Mouse (Mus musculus) stomach, postnatal 0 days (tissue): ENCODE data around the gene Rps27l. TPM values are rescaled to one million over a fixed set of nuclear protein-coding genes. Genes with fewer than 3 reads are reported as not detected.
"Not testable (repeated sequence)": the region's sequence is repeated elsewhere in the genome, so short reads cannot be mapped to it uniquely, and the experiment has no call there.

Source experiments
- ATAC-seq: fragments of 200-750 bp; cut with Nextera tagmentation; 2 replicates; pipeline ENCODE4 v1.8.0; 2017; ENCODE audit not compliant: low FRiP score, low TSS enrichment
- DNase-seq: peaks from one replicate; pipeline ENCODE4 v3.0.0-alpha.2; 2016; ENCODE audit warnings: low spot score
- H3K27ac ChIP-seq: fragments of 300-500 bp; sonication (generic); replicated peaks from 2 replicates; pipeline ENCODE4 v1.5.1; 2014; ENCODE audit warnings: mild to moderate bottlenecking, control low read depth
- H3K27me3 ChIP-seq: fragments of 300-500 bp; sonication (generic); 2 replicates; pipeline ENCODE4 v1.6.1; 2014; ENCODE audit warnings: low read length; ENCODE audit not compliant: control insufficient read depth, insufficient read depth
- H3K36me3 ChIP-seq: fragments of 300-500 bp; sonication (generic); 2 replicates; pipeline ENCODE4 v1.6.1; 2014; ENCODE audit warnings: low read length, mixed read lengths; ENCODE audit not compliant: control insufficient read depth, insufficient read depth
- H3K4me1 ChIP-seq: fragments of 300-500 bp; sonication (generic); replicated peaks from 2 replicates; pipeline ENCODE4 v1.6.1; 2014; ENCODE audit warnings: antibody characterized with exemption; ENCODE audit not compliant: control insufficient read depth, insufficient read depth
- H3K4me2 ChIP-seq: fragments of 300-500 bp; sonication (generic); replicated peaks from 2 replicates; pipeline ENCODE4 v1.6.1; 2014; ENCODE audit warnings: low read depth, mild to moderate bottlenecking, control low read depth, moderate library complexity
- H3K4me3 ChIP-seq: fragments of 300-500 bp; sonication (generic); 2 replicates; pipeline ENCODE4 v1.5.1; 2014; ENCODE audit warnings: low read depth, low read length, control low read depth
- H3K9ac ChIP-seq: fragments of 300-500 bp; sonication (generic); 2 replicates; pipeline ENCODE4 v1.6.1; 2014; ENCODE audit warnings: mild to moderate bottlenecking, low read length, control low read depth, mixed read lengths
- H3K9me3 ChIP-seq: fragments of 300-500 bp; sonication (generic); 2 replicates; pipeline ENCODE4 v1.6.1; 2016; ENCODE audit warnings: low read length; ENCODE audit not compliant: control insufficient read depth
- CTCF ChIP-seq: IDR thresholded peaks from 2 replicates; pipeline ENCODE4 v1.5.1; 2016; ENCODE audit warnings: antibody characterized with exemption, low read depth, mild to moderate bottlenecking, moderate library complexity
- EP300 ChIP-seq: optimal IDR thresholded peaks from 2 replicates; pipeline ENCODE3; 2016; ENCODE audit warnings: antibody characterized with exemption
- WGBS: fragments of 180-500 bp; shearing (Covaris S2); extraction: QIAGEN DNeasy Blood & Tissue Kit; methylation state at CpG from one replicate; pipeline ENCODE4 v1.1.7; 2014; 5-methylcytosine and 5-hydroxymethylcytosine counted together
- polyA plus RNA-seq: library from polyadenylated mRNA; unstranded; fragments of >200 nt; fragmentation: Nextera tagmentation; extraction: Ambion mirVana; gene quantifications from 2 replicates; pipeline ENCODE4 v1.2.1, GENCODE M21; 2015

Rps27l gene
- polyA plus RNA-seq, 1 experiment from 2014 or later = 843 TPM

DNA sequence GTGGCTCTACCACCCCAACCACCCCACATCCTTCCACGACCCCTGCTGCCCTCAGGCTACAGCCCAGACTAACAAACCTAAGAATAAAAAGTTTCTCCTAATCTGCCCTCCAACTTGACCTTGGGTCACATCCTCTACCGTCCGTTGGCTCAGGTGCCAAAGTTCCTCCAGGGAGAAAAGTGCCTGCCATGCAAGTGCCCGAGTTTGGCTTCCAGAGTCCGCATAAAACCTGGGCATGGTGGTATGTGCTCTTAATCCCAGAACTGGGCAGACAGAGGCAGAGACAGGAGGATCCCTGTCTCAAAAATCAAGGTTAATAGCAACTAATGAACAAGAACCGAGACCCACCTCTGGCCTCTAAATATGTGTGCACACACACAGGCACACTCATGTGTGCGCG is 38.8 kb upstream of the Rps27l start:
- H3K27ac ChIP-seq = no peak overlapping the region
- TF ChIP-seq CTCF (no peak), EP300 (no peak)
- no peak overlapping the region for H3K4me2 ChIP-seq
- ATAC-seq = no peak
- H3K4me1 ChIP-seq = no peaks in the 10 kb centered on the region
- no peak overlapping the region for H3K9ac ChIP-seq
- no peak for DNase-seq
- no peaks in the 10 kb centered on the region for H3K36me3 ChIP-seq
- H3K27me3 ChIP-seq = no peaks in the 10 kb centered on the region
- 87% methylated on average over 8 of the region's 8 CpGs for WGBS
- H3K4me3 ChIP-seq = no peak overlapping the region
- H3K9me3 ChIP-seq = no peaks in the 10 kb centered on the region

DNA sequence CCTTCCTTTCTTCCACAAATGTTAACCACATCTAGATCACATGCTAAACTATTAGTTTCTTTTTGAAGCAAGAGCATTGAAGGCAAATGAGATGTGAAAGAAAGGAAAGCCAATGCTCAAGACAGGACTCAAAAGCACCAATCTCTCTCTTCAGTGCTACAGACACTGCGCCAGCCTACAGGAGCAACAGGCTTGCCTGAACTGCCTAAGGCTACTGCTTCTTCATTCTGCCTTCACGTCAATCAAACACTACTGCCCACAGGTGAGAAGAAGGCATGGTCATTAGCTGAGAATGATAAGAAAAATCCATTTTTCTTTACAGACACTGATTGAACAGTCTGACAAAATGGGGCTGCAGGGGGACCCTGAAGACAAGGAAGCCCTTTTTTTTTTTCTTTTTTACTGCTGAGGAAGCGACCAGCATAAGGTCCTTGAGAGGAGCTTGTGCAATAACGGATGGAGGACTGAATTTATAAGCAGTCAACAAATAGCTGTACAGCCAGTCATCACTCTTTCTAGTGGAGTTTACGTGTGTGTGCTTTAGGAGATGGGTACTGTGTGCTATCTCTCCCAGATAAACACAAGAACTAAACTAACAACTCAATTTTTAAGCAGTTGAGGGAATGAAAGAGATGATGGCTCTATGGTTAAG is 38.0 kb upstream of the Rps27l start:
- Histone ChIP-seq H3K27me3 (no peaks in the 10 kb centered on the region), H3K36me3 (no peaks in the 10 kb centered on the region), H3K4me3 (no peak overlapping the region), H3K9me3 (no peaks in the 10 kb centered on the region), H3K4me1 (no peaks in the 10 kb centered on the region), H3K9ac (no peak overlapping the region), H3K4me2 (no peak overlapping the region), H3K27ac (peak overlapping the region; percentile 58; the same call in 1 of the 2 replicates)
- no peak for ATAC-seq
- 71% methylated on average over 5 of the region's 5 CpGs for WGBS
- DNase-seq = no peak
- TF ChIP-seq EP300 = no peak
- no peak for TF ChIP-seq CTCF

- 71% methylated on average over 7 of the region's 7 CpGs for WGBS
- Histone ChIP-seq H3K27me3 (no peaks in the 10 kb centered on the region), H3K36me3 (no peaks in the 10 kb centered on the region), H3K4me2 (no peak overlapping the region), H3K27ac (no peak overlapping the region), H3K9me3 (no peaks in the 10 kb centered on the region), H3K9ac (no peak overlapping the region), H3K4me1 (no peaks in the 10 kb centered on the region), H3K4me3 (no peak overlapping the region)
- ATAC-seq (no peak), DNase-seq (no peak)
- TF ChIP-seq CTCF (no peak), EP300 (no peak)
Observed at GRCm38 (mm10) chr9:66909922-66910321, 36.0 kb upstream of the Rps27l start.

GRCm38 (mm10) chr9:66910677-66911076 is 35.2 kb upstream of the Rps27l start:
- Histone ChIP-seq H3K4me3 (no peak overlapping the region), H3K4me2 (no peak overlapping the region), H3K9me3 (no peaks in the 10 kb centered on the region), H3K9ac (no peak overlapping the region), H3K27me3 (no peaks in the 10 kb centered on the region), H3K4me1 (no peaks in the 10 kb centered on the region), H3K27ac (no peak overlapping the region), H3K36me3 (no peaks in the 10 kb centered on the region)
- TF ChIP-seq CTCF (no peak), EP300 (no peak)
- DNase-seq (no peak), ATAC-seq (no peak)
- WGBS = 89% methylated on average over 5 of the region's 5 CpGs

DNA sequence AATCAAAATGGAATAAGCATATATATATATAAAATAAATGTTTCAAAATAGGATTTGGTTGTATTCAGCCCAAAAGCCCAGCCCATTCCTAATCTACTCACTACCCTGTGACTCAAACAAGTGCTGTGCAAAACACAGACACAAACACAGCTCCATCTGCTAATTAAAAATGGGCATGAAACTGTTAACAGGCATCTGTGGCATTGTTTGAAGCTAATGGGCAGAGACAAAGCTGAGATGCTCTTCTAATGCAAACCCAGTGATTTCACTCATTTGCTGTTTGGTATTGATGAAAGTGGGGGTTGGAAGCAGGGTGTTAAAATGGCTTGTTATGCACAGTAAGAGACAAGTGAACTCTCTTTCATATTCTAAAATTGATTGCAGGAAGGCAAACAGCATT is 33.6 kb upstream of the Rps27l start:
- ATAC-seq (no peak), DNase-seq (no peak)
- Histone ChIP-seq H3K4me3 (no peak overlapping the region), H3K9ac (no peak overlapping the region), H3K27ac (no peak overlapping the region), H3K4me1 (no peaks in the 10 kb centered on the region), H3K36me3 (no peaks in the 10 kb centered on the region), H3K9me3 (no peaks in the 10 kb centered on the region), H3K27me3 (no peaks in the 10 kb centered on the region), H3K4me2 (no peak overlapping the region)
- TF ChIP-seq CTCF = no peak

DNA sequence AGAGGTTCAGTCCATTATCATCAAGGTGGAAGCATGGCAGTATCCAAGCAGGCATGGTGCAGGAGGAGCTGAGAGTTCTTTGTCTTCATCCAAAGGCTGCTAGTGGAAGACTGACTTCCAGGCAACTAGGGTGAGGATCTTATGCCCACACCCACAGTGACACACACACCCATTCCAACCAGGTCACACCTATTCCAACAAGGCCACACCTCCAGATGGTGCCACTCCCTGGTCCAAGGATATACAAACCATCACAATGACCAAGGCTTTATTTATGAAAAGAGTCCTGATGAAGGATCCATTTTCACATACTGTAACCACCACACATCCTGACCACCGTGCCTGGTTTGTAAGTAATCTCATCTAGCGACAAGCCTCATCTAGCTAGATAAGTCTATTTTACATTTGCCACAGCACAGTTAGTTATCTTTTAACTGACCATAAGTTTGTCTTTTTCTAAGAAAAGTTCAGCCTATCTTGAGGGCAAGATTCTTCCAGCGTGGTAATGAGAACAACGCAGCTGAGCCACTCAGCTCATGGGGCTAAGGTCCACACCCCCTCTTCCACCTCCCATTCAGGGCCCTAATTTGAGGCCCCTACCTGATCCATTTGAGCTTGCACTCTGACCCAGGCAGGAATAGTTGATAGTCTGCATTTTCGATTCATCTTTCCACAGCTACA is 32.5 kb upstream of the Rps27l start:
- not testable (repeated sequence) for H3K36me3 ChIP-seq, ATAC-seq, H3K4me1 ChIP-seq, H3K9ac ChIP-seq, H3K27me3 ChIP-seq, H3K27ac ChIP-seq, DNase-seq, H3K9me3 ChIP-seq, H3K4me2 ChIP-seq, H3K4me3 ChIP-seq
- WGBS = 84% methylated on average over 5 of the region's 5 CpGs
